Mouse (Mus musculus) ovary, postnatal 14 days (tissue): ENCODE data around the gene Vmn2r82.
"Not testable (repeated sequence)": the region's sequence is repeated elsewhere in the genome, so short reads cannot be mapped to it uniquely, and the experiment has no call there.

Source experiments
- DNase-seq: peaks from one replicate; pipeline ENCODE4 v3.0.0; 2022; ENCODE audit warnings: low spot score

The Vmn2r82 gene

GRCm38 (mm10) chr10:79356220-79356619 is at the start of gene Vmn2r82:
Vmn2r82 (plus strand) TSS chr10:79356520.
- not testable (repeated sequence) for DNase-seq

GRCm38 (mm10) chr10:79322033-79322736 is 34.1 kb upstream of the Vmn2r82 start:
- DNase-seq = not testable (repeated sequence)

GRCm38 (mm10) chr10:79322737-79323086 is 33.6 kb upstream of the Vmn2r82 start:
- DNase-seq = no peak

- DNase-seq = not testable (repeated sequence)
These were observed 43.8 kb downstream of the Vmn2r82 start for GRCm38 (mm10) chr10:79399946-79400700.

- no peak for DNase-seq
These were observed 60.9 kb downstream of the Vmn2r82 start for GRCm38 (mm10) chr10:79417142-79417771.

- not testable (repeated sequence) for DNase-seq
These were observed 61.5 kb downstream of the Vmn2r82 start for GRCm38 (mm10) chr10:79417772-79418170.

GRCm38 (mm10) chr10:79435141-79435820 is 79.0 kb downstream of the Vmn2r82 start:
- not testable (repeated sequence) for DNase-seq
